Mouse (Mus musculus) intestine, postnatal 0 days (tissue): Measurements from ENCODE around the gene Ugt2b35. TPM values are rescaled to one million over a fixed set of nuclear protein-coding genes. Genes with fewer than 3 reads are reported as not detected.

ENCODE experiments used
- ATAC-seq: fragments of 200-750 bp; cut with Nextera tagmentation; 2 replicates; pipeline ENCODE4 v1.8.0; 2017; ENCODE audit warnings: mild to moderate bottlenecking, moderate TSS enrichment, moderate library complexity
- H3K27ac ChIP-seq: fragments of 300-500 bp; sonication (generic); 2 replicates; pipeline ENCODE4 v1.5.1; 2014; ENCODE audit warnings: mild to moderate bottlenecking, low read depth, low read length, moderate library complexity
- H3K27me3 ChIP-seq: fragments of 300-500 bp; sonication (generic); replicated peaks from 2 replicates; pipeline ENCODE4 v1.6.1; 2014; ENCODE audit warnings: low read length, mixed read lengths; ENCODE audit not compliant: control insufficient read depth, insufficient read depth
- H3K36me3 ChIP-seq: fragments of 300-500 bp; sonication (generic); 2 replicates; pipeline ENCODE4 v1.6.1; 2014; ENCODE audit warnings: mild to moderate bottlenecking, moderate library complexity; ENCODE audit not compliant: control insufficient read depth, insufficient read depth
- H3K4me1 ChIP-seq: fragments of 300-500 bp; sonication (generic); replicated peaks from 2 replicates; pipeline ENCODE4 v1.6.1; 2014; ENCODE audit warnings: antibody characterized with exemption, low read length, mixed read lengths; ENCODE audit not compliant: control insufficient read depth, insufficient read depth
- H3K4me2 ChIP-seq: fragments of 300-500 bp; sonication (generic); replicated peaks from 2 replicates; pipeline ENCODE4 v1.6.1; 2014; ENCODE audit warnings: low read depth, mild to moderate bottlenecking, moderate library complexity
- H3K4me3 ChIP-seq: fragments of 300-500 bp; sonication (generic); 2 replicates; pipeline ENCODE4 v1.5.1; 2014; ENCODE audit warnings: low read depth, low read length
- H3K9ac ChIP-seq: fragments of 300-500 bp; sonication (generic); 2 replicates; pipeline ENCODE4 v1.6.1; 2014; ENCODE audit warnings: mild to moderate bottlenecking, low read depth, low read length
- H3K9me3 ChIP-seq: fragments of 300-500 bp; sonication (generic); 2 replicates; pipeline ENCODE4 v1.6.1; 2016; ENCODE audit warnings: mixed run types; ENCODE audit not compliant: control insufficient read depth
- CTCF ChIP-seq: sonication (generic); IDR thresholded peaks from 2 replicates; pipeline ENCODE4 v1.5.1; 2016; ENCODE audit warnings: low read depth, mild to moderate bottlenecking, control low read depth, antibody characterized with exemption, moderate library complexity
- WGBS: fragments of 180-500 bp; shearing (Covaris S2); extraction: QIAGEN DNeasy Blood & Tissue Kit; methylation state at CpG from one replicate; pipeline ENCODE4 v1.1.7; 2014; 5-methylcytosine and 5-hydroxymethylcytosine counted together
- polyA plus RNA-seq: library from polyadenylated mRNA; unstranded; fragments of >200 nt; fragmentation: Nextera tagmentation; extraction: Ambion mirVana; gene quantifications from 2 replicates; pipeline ENCODE4 v1.2.1, GENCODE M21; 2015

Gene Ugt2b35
- polyA plus RNA-seq, 1 experiment from 2014 or later, result 2.4 TPM

DNA sequence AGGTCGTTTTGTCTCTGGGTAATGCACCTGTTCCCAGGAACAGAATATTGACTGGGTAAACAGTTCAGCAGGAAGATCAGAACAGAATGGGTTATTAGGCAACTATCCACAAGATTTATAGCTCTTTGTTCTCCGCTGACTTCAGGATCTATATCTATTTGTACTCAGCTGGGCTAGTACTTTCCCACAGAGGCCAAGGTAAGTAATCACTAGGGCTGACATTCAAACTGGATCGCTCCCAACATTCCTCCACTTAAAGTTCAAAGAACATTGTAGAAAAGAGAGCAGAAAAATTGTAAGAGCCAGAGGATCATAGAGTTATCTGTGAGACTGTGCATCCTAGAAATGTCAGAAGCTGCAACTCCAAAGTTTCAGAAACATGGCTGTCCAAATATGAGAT lies 14.8 kb downstream of the Ugt2b35 start:
- 26% methylated on average over 3 of the region's 3 CpGs for WGBS
- no peak overlapping the region for H3K9ac ChIP-seq
- no peak overlapping the region for H3K4me2 ChIP-seq
- TF ChIP-seq CTCF, result no peak
- no peaks in the 10 kb centered on the region for H3K4me1 ChIP-seq
- H3K36me3 ChIP-seq, result no peaks in the 10 kb centered on the region
- H3K9me3 ChIP-seq, result no peaks in the 10 kb centered on the region
- no peak overlapping the region for H3K4me3 ChIP-seq
- H3K27ac ChIP-seq, result no peak overlapping the region
- ATAC-seq, result no peak
- H3K27me3 ChIP-seq, result no peaks in the 10 kb centered on the region

DNA sequence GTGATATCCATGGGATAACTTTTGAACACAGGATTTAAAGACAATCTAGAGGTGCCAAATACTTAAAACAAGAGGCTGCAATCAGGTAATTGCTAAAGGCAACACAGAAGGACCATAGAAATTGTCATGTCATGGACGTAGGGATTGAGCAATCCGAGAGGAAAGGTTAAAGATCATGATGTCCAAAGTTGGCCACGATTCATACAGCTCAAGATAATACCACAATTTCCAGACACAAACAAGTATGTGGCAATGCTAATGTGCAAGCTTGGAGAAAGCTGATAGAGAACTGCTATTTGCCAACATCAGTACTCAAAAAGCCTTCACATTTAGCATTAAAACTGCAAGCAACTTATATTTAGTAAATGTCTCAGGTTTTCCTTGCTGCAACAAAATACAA lies 26.7 kb downstream of the Ugt2b35 start:
- no peaks in the 10 kb centered on the region for H3K36me3 ChIP-seq
- no peak overlapping the region for H3K4me3 ChIP-seq
- H3K27me3 ChIP-seq, result no peaks in the 10 kb centered on the region
- no peak overlapping the region for H3K27ac ChIP-seq
- no peak overlapping the region for H3K9ac ChIP-seq
- H3K4me1 ChIP-seq, result no peaks in the 10 kb centered on the region
- peak; percentile 90 for ATAC-seq
- 48% methylated on average over 3 of the region's 3 CpGs for WGBS
- H3K9me3 ChIP-seq, result no peaks in the 10 kb centered on the region
- H3K4me2 ChIP-seq, result no peak overlapping the region
- TF ChIP-seq CTCF, result no peak

DNA sequence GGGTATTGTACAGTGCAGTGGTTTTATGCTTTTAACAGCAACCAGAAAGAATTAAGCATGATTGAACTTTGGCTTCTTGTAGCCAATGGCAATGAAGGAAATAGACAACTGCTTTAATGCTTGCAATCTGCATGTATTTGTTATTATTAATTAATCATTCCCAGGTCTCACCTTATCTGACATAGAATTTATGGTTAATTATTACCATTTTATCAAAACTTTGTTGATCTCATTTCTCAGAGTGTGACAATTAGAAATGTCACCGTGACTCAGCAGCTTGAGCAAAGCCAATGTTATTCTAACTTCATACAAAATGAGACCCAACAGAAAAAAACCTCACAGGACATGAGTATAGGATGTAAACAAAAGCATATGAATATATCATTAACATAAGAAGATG lies 30.0 kb downstream of the Ugt2b35 start:
- ATAC-seq, result peak; percentile 65
- Histone ChIP-seq H3K4me2 (no peak overlapping the region), H3K27me3 (no peaks in the 10 kb centered on the region), H3K4me3 (no peak overlapping the region), H3K27ac (no peak overlapping the region), H3K4me1 (no peaks in the 10 kb centered on the region), H3K9ac (no peak overlapping the region), H3K36me3 (no peaks in the 10 kb centered on the region), H3K9me3 (no peaks in the 10 kb centered on the region)
- no peak for TF ChIP-seq CTCF
- WGBS, result 38% methylated on average over 1 of the region's 1 CpGs

Other genes with a start within 250 kb of the Ugt2b35 start
- 21.2 and 22.9 TPM in 2 replicates for gene Ythdc1, start 196.6 kb upstream of the Ugt2b35 start, polyA plus RNA-seq
- gene Ugt2b34, start 93.9 kb upstream of the Ugt2b35 start, polyA plus RNA-seq, result 57.5 and 69.4 TPM in 2 replicates
- 0.04 and 0.05 TPM in 2 replicates for gene Ugt2b1, start 74.3 kb upstream of the Ugt2b35 start, polyA plus RNA-seq
- gene Ugt2b36, start 91.7 kb downstream of the Ugt2b35 start, polyA plus RNA-seq, result 17.1 and 22.0 TPM in 2 replicates
- gene Ugt2b5, start 139.5 kb downstream of the Ugt2b35 start, polyA plus RNA-seq, result 107 and 117 TPM in 2 replicates